Mouse (Mus musculus) forebrain, postnatal 0 days (tissue): ENCODE results near the gene Nrde2. TPM values are rescaled to one million over a fixed set of nuclear protein-coding genes. Genes with fewer than 3 reads are reported as not detected.

ENCODE experiments used
- ATAC-seq: fragments of 200-750 bp; cut with Nextera tagmentation; 2 replicates; pipeline ENCODE4 v1.8.0; 2017; ENCODE audit warnings: mild to moderate bottlenecking, moderate library complexity
- DNase-seq: peaks from one replicate; pipeline ENCODE4 v3.0.0-alpha.2; 2015
- H3K27ac ChIP-seq: fragments of 300-500 bp; sonication (generic); 2 replicates; pipeline ENCODE4 v1.5.1; 2014; ENCODE audit warnings: low read depth, mild to moderate bottlenecking, antibody characterized with exemption, low read length, moderate library complexity, mixed read lengths
- H3K27me3 ChIP-seq: fragments of 300-500 bp; sonication (generic); 2 replicates; pipeline ENCODE4 v1.6.1; 2014; ENCODE audit warnings: mild to moderate bottlenecking, low read length, mixed read lengths; ENCODE audit not compliant: insufficient read depth
- H3K36me3 ChIP-seq: fragments of 300-500 bp; sonication (generic); 2 replicates; pipeline ENCODE4 v1.6.1; 2014; ENCODE audit warnings: mild to moderate bottlenecking, moderate library complexity; ENCODE audit not compliant: insufficient read depth
- H3K4me1 ChIP-seq: fragments of 300-500 bp; sonication (generic); 2 replicates; pipeline ENCODE4 v1.6.1; 2014; ENCODE audit warnings: antibody characterized with exemption; ENCODE audit not compliant: insufficient read depth
- H3K4me2 ChIP-seq: fragments of 300-500 bp; sonication (generic); 2 replicates; pipeline ENCODE4 v1.6.1; 2014; ENCODE audit warnings: low read depth, mild to moderate bottlenecking, moderate library complexity
- H3K4me3 ChIP-seq: fragments of 300-500 bp; sonication (generic); 2 replicates; pipeline ENCODE4 v1.5.1; 2014; ENCODE audit warnings: low read depth, low read length, mixed read lengths
- H3K9ac ChIP-seq: fragments of 300-500 bp; sonication (generic); 2 replicates; pipeline ENCODE4 v1.6.1; 2014; ENCODE audit warnings: mild to moderate bottlenecking
- H3K9me3 ChIP-seq: fragments of 300-500 bp; sonication (generic); 2 replicates; pipeline ENCODE4 v1.6.1; 2016; ENCODE audit warnings: low read length
- CTCF ChIP-seq: sonication (generic); IDR thresholded peaks from 2 replicates; pipeline ENCODE4 v1.5.1; 2016; ENCODE audit warnings: antibody characterized with exemption, control low read depth, low read depth
- WGBS: fragments of 180-500 bp; shearing (Covaris S2); extraction: QIAGEN DNeasy Blood & Tissue Kit; methylation state at CpG from one replicate; pipeline ENCODE4 v1.1.7; 2014; 5-methylcytosine and 5-hydroxymethylcytosine counted together
- polyA plus RNA-seq: library from polyadenylated mRNA; unstranded; fragments of >200 nt; fragmentation: Nextera tagmentation; extraction: Ambion mirVana; gene quantifications from 2 replicates; pipeline ENCODE4 v1.2.1, GENCODE M21; 2015
- total RNA-seq: library from RNA; depleted of rRNA; stranded (reverse); fragments of >200 nt; gene quantifications from 2 replicates; pipeline ENCODE4 v1.2.3, GENCODE M21; 2014

Nrde2 gene
- total and polyA plus RNA-seq, 2 experiments from 2014 or later = 13.3 to 25.1 TPM

- Histone ChIP-seq H3K4me1 (no peaks in the 10 kb centered on the region), H3K36me3 (peaks cover 80% of the 10 kb centered on the region), H3K9ac (no peak overlapping the region), H3K9me3 (no peaks in the 10 kb centered on the region), H3K4me3 (no peak overlapping the region), H3K27ac (no peak overlapping the region), H3K4me2 (no peak overlapping the region), H3K27me3 (no peaks in the 10 kb centered on the region)
- no peak for ATAC-seq
- no peak for TF ChIP-seq CTCF
- no peak for DNase-seq
- WGBS = 87% methylated on average over 17 of the region's 17 CpGs
These were observed 32.2 kb downstream of the Nrde2 start for GRCm38 (mm10) chr12:100126968-100127865.

DNA sequence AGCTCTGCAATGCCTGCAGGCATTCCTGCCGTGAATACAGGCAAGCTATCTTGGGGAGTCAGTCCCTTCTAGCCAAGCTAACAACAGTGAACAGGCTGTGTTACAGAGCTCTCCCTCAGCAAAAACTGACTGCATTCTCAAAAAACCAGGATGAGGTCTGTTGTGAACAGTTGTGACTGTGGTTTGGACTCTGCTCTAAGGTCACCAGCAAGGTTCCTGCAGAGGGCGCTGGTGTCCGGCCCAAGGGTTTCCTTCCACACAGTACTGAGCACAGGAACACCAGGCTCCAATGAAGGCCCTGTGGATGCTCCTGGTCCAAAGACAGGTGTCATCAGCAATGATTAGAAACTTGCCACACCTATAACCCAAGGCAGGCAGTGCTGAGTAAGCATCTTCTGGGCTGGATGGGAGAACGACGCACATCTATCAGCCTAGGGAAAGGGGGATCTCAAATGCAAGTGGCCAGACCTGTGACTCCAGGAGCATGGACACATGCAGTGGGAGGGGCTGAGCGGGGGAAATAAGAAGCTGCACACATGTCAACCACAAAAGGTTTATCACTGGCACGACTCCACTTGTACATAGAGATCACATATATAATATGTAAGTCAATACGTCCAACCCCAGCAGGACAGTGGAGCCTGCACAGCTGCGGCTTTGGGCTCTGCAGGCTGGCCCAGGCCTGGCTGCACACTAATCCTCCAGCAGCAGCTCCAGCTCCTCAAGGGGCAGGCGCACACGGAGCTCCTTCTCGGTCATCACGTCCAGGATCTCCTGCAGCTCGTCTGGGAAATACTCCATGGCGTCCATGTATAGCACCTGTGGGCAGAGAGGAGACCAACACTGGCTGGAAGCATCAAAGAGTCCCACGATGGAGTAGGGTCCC lies 34.3 kb downstream of the Nrde2 start:
- H3K27ac ChIP-seq = no peak overlapping the region
- H3K4me3 ChIP-seq = no peak overlapping the region
- H3K27me3 ChIP-seq = no peaks in the 10 kb centered on the region
- no peaks in the 10 kb centered on the region for H3K9me3 ChIP-seq
- no peak for DNase-seq
- 0 out of 2 replicates have a peak, but pooled peaks have one; percentile 13 for ATAC-seq
- H3K36me3 ChIP-seq = peaks cover 88% of the 10 kb centered on the region
- no peaks in the 10 kb centered on the region for H3K4me1 ChIP-seq
- H3K4me2 ChIP-seq = no peak overlapping the region
- TF ChIP-seq CTCF = peak; percentile 25; the same call in 1 of the 2 replicates
- no peak overlapping the region for H3K9ac ChIP-seq
- 78% methylated on average over 16 of the region's 16 CpGs for WGBS

DNA sequence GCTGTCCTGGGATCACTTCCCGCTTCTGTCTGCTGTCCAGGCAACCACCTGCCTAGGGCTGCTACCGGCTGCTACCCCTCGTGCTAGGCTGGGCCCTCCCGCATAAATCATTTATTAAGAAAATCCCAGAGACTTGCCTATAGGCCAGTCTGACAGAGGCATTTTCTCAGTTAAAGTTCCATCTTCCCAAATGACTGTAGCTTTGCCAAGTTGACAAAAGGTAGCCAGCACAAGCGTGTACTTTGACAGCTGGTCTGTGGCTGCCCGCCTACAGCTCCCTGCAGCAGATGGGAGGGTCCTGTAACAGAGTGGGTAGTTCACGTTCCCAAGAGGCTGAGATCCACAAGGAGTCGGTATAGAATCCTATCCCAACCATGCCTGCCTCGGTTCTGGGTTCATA lies 36.0 kb downstream of the Nrde2 start:
- Histone ChIP-seq H3K9ac (no peak overlapping the region), H3K4me2 (no peak overlapping the region), H3K4me3 (no peak overlapping the region), H3K4me1 (no peaks in the 10 kb centered on the region), H3K9me3 (no peaks in the 10 kb centered on the region), H3K27me3 (no peaks in the 10 kb centered on the region), H3K27ac (no peak overlapping the region), H3K36me3 (peaks cover 88% of the 10 kb centered on the region)
- no peak for TF ChIP-seq CTCF
- DNase-seq = no peak
- 70% methylated on average over 9 of the region's 9 CpGs for WGBS
- ATAC-seq = no peak

DNA sequence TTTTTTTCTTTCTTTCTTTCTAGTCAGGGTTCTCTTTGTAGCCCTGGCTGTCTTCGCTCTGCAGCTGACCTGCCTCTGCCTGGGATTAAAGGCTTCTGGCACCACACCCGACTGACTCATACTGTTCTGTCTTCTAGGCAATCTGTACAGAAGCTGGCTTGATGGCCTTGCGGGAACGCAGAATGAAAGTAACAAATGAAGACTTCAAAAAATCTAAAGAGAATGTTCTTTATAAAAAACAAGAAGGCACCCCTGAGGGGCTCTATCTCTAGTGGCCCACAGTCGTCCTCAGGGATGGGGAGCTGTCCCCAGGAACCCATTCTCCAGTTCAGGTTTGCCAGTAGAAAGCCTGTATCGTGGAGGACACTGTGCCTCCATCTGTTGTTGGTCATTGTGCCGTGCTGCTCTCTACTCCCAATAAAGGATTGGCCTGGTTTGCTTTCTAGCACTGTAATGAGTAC lies 36.5 kb downstream of the Nrde2 start:
- no peak overlapping the region for H3K9ac ChIP-seq
- DNase-seq (no peak), ATAC-seq (no peak)
- H3K36me3 ChIP-seq = peaks cover 89% of the 10 kb centered on the region
- H3K9me3 ChIP-seq = no peaks in the 10 kb centered on the region
- H3K4me2 ChIP-seq = no peak overlapping the region
- H3K27ac ChIP-seq = no peak overlapping the region
- no peaks in the 10 kb centered on the region for H3K27me3 ChIP-seq
- TF ChIP-seq CTCF = no peak
- no peak overlapping the region for H3K4me3 ChIP-seq
- 74% methylated on average over 7 of the region's 7 CpGs for WGBS
- no peaks in the 10 kb centered on the region for H3K4me1 ChIP-seq

GRCm38 (mm10) chr12:100115982-100116381 lies 43.5 kb downstream of the Nrde2 start:
- no peak overlapping the region for H3K4me2 ChIP-seq
- H3K4me1 ChIP-seq = peaks cover 5% of the 10 kb centered on the region; the same call in 1 of the 2 replicates
- peaks cover 86% of the 10 kb centered on the region for H3K36me3 ChIP-seq
- no peak overlapping the region for H3K9ac ChIP-seq
- H3K27me3 ChIP-seq = no peaks in the 10 kb centered on the region
- H3K27ac ChIP-seq = no peak overlapping the region
- ATAC-seq = no peak
- WGBS = 84% methylated on average over 5 of the region's 5 CpGs
- no peak for DNase-seq
- no peaks in the 10 kb centered on the region for H3K9me3 ChIP-seq
- no peak overlapping the region for H3K4me3 ChIP-seq
- no peak for TF ChIP-seq CTCF

- Histone ChIP-seq H3K27ac (peak within 1 kb of the TSS; percentile 93), H3K9me3 (no peaks in the 10 kb centered on the region), H3K4me2 (peak within 1 kb of the TSS; percentile 75), H3K36me3 (peaks cover 27% of the 10 kb centered on the region), H3K4me3 (peak within 1 kb of the TSS; percentile 99), H3K9ac (peak within 1 kb of the TSS; percentile 97), H3K27me3 (no peaks in the 10 kb centered on the region), H3K4me1 (peaks cover 12% of the 10 kb centered on the region; the same call in 1 of the 2 replicates)
- peak; percentile 16; the same call in 1 of the 2 replicates for TF ChIP-seq CTCF
- DNase-seq = peak; percentile 94
- peak; percentile 89 for ATAC-seq
- under 1% methylated on average over 58 of the region's 58 CpGs for WGBS
These were observed 49.3 kb downstream of the Nrde2 start, which contains the start of gene Psmc1 for GRCm38 (mm10) chr12:100109986-100110696. Gene Psmc1, plus strand, starts transcription at chr12:100110154.
